Mouse (Mus musculus): ENCODE measurements around the gene Mpp1. TPM values are rescaled to one million over a fixed set of nuclear protein-coding genes. Genes with fewer than 3 reads are reported as not detected.

The Mpp1 gene
- total RNA-seq, 2 experiments from 2014 or later = 35.7 to 38.8 TPM

- peak in 1 of 2 experiments; percentile 45 for DNase-seq (ENCODE audit: low spot score in 2 of 2)
Observed at GRCm38 (mm10) chrX:75084774-75085508, 45.9 kb downstream of the Mpp1 start, which contains the start of gene Gab3. Gene Gab3, minus strand, starts transcription at chrX:75085458.

GRCm38 (mm10) chrX:75083982-75084773, 46.6 kb downstream of the Mpp1 start:
- peak in 1 of 2 experiments; percentile 25 for DNase-seq (ENCODE audit: low spot score in 2 of 2)

GRCm38 (mm10) chrX:75082351-75082750, 48.5 kb downstream of the Mpp1 start:
- DNase-seq (ENCODE audit: low spot score in 2 of 2) = no peak

Other genes starting within 250 kb of the Mpp1 start
- 1 to 10 TPM; 1.3 to 2.8 TPM for gene Gab3, start 45.6 kb downstream of the Mpp1 start, total RNA-seq (2021)
- gene Dkc1, start 35.2 kb downstream of the Mpp1 start, total RNA-seq (2021) = 10 to 100 TPM; 38.2 to 39.3 TPM
- gene Smim9, start 32.8 kb upstream of the Mpp1 start, total RNA-seq (2021) = not detected

Measured in layer of hippocampus, adult 18-20 months (tissue).